Mouse (Mus musculus): ENCODE results near the gene Sgcd.
A peak's percentile ranks its signal among the peaks of the same experiment; 100 is the strongest.

The Sgcd gene

DNA sequence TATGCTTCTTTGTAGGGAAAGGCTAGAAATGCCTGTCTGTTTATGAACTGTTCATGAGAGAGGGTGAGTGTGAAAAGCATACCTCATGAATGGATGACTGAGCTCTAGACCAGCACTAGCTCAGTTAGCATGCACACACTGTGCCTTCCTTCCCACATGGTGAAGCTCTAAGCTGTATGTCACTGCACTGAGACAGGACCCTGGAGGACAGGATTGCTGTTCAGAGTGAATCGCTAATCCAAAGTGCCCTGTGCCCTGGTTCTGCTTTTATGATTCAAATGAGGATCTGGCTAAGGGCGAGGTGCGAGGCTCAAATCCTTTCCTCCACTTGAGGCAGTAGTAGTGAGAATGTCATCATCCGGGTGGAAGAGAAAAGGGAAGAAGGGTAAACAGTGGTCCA lies 712.2 kb downstream of the Sgcd start:
- DNase-seq (ENCODE audit: low spot score): no peak

DNA sequence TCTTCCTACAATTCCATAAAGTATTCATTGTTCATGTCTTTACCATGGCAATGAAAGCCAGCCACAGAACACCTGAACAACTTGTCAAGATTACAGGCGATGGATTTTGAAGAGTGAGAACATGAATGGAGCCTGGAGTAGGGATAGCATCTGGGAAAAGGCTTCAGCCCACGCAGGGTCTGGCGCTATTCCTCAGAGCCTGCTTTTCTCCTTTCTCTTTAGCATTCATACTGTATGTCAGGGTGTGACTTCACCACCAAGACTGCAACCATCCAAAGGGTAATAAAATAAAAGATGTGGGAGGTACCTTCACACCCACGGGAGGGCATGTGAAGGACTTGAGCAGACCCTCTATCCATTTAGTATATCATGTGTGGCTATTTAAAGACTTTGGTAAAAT lies 720.2 kb downstream of the Sgcd start:
- peak; percentile 26 for DNase-seq (ENCODE audit: low spot score)

DNA sequence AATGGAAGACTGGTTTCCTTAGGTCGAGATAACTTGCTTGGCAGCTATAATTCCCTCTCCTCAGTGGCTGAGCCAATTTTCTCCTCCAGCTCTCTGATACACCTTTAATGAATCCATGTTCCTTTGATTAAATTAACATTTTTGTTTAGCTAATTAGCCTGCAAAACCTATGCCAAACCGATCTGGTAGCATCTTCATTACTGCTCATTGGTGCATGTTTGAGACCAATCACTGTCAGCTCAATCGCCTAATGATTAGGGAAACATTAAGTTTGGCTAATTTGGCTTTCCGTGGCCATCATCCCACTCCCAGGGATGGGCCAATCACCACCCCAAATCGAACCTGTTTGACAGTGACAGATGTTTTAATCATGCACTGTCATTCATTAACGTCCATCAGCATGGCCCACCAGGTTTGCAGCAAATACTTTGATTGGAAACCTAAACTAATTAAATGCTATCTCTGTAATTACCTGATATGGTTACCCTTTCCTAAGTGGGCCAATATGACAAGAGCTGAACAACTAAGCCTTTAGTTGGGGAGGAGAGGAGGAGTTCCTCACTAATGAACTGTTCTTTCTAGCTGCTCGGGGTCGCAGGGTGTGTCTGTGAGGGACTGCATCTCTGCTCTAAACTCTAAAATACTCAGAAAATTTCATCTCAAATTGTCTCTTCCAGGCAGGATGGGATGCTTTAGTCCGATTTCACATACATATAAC lies 724.3 kb downstream of the Sgcd start:
- no peak for DNase-seq (ENCODE audit: low spot score)

DNA sequence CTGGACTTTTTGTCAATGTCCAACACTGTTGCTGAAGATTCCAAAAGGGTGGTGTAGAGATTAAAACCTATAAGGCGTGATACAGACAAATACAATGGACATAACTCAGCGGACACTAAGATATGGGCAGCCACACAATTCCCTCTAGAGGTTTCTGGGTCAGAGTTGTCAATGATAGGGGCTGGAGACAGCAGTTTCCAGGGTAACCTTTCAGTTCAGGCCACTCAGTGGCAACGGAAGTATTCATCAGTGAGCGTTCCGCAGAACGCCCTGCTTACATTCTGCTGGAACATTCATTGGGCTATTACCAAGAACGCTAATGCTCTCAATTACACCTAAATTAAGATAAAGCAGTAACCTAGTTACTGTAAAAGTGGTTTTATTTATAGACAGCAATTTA lies 738.5 kb downstream of the Sgcd start:
- DNase-seq (ENCODE audit: low spot score): no peak

DNA sequence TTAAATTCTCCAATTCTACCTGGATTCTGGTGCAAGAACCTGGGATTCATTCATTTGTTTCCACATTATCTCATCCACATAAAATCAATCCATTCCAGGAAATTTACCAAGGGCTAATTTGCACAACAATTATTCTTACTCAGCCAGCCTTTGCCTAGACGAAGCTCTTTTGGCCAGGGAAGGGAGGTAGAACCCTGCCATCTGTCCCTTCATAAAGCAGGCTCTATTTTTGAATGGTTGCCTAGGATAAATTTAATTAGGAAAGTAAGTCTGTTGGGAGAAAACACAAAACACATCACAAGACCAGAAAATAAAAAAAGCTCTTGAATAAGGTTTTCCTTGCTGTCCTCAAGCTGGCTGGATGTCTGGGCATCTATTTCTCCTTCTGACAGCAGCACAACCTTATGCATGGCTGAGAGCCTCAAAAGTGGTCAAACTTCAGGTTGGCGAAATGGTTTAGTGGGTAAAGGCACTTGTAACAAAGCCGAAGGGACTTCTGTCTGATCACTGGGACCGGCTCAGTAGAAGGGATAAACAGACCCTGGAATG lies 740.4 kb downstream of the Sgcd start:
- peak; percentile 15 for DNase-seq (ENCODE audit: low spot score)

DNA sequence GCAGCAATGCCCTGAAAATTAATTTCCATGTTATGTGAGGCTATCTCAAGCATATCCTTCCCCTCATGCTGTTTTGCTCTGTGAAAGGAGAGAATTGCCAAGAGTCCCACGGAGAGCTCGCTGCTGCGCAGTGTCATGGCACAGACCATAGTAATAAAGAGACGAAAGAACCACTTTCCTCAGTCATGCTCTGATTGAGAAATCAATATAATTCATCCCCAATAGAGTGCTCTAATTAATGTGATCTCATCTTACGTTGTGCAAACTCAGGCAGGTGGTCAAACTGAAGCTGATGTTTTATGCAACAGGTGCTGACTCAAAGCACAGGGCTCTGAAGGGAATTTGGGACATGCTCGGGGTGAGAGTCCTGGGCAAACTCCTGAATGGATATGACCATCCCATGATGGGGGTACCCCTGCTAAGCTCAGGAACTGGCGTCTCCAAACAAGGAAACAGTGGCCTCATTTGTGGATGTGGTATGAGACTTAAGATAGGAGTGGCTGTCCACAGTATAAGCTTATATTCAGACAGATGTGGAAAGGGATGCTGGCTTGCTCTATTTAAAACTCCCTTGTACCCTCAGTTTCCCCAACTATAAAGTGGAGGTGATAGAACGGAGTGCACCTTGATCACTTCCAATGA lies 740.9 kb downstream of the Sgcd start:
- DNase-seq (ENCODE audit: low spot score): no peak

DNA sequence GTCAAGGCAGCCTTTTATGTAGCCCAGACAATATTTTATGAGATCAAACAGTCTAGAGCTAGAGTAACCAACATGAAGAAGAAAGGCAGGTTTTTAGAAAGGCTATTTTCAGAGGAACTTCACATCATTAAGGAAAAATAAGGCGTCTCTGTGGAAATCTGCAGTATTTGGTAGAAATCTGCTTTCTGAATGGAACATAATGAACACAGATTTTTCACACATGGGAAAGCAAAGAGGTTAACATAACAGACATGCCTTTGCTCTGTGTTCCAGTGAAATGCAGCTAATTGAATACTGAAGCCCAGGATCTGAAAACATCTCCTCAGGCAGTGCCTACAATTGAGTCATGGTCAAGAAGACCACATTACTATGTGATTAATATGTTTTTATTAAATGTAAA lies 746.4 kb downstream of the Sgcd start:
- no peak for DNase-seq (ENCODE audit: low spot score)

DNA sequence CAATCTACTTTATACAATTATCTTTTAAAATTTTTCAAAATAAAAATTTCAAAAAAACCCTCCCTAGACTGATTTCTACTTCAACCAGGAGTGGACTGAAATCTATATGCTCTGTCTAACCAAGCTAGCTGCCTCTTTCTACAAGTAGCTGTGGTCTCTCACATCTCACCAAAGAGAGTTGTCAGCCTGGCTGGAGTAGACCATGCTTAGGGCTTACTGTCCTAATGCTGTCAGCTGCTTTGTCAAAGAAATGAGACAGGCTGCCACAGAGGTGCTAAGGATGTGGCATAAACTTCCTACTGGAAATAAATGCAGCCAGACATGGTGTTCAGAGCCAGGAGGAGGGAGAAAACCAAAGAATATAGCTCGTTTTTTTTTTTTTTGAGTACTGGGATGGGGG lies 760.5 kb downstream of the Sgcd start:
- DNase-seq (ENCODE audit: low spot score): no peak

DNA sequence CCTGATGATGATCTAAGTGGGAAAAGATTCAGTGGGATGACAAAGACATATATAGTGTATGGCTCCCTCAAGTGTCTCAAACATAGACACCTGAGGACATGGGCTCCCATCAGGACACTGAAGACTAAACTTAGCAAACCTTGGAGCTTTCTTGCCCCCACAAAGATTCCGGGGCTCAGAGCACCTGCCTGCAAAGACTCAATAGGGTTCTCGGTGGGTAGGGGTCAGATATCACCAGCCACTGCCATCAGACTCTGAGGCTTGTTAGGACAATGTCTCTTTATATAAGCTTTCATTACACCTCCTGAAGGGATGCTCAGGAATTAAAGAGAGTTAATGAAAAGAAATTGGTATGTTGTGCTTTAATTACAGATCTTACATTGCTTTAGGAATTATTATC lies 764.6 kb downstream of the Sgcd start:
- DNase-seq (ENCODE audit: low spot score): no peak

DNA sequence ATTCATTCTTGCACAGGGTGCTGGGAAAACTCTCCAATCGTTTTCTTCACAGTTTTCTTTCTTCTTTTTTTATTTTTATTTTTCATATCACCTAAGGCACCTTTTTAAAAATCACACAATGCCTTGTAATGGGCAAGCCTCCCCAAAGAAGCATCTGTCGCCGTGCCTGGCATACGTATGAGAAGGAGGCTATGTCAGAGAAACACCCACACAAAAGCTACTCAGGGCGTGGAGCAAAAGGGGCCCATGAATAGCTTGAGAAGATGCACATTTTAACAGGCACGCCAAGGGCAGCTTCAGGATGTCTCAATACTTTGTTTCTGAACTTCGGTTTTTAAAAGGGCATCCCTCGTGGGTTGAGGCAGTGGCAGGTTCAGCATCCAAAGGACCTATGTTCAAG lies 777.2 kb downstream of the Sgcd start:
- no peak for DNase-seq (ENCODE audit: low spot score)

DNA sequence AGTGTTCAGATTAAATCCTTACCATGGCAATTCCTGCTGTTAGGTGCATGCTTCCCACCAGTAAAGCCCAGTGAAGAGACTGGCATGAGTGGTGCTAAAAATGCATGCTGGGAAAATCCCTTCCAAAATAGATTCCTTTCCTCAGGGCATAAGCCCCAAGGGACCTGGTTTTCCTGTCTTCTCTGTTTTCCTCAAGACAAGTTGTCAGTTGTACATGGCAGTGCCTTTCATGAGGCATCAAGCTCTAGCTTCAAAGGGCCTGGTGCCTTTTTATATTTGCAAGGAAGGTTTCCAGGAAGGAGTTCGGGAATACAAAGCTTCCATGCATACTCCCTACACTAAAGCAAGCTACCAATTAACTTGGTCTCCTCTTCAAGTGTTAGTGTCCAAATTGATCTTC lies 782.3 kb downstream of the Sgcd start:
- no peak for DNase-seq (ENCODE audit: low spot score)

DNA sequence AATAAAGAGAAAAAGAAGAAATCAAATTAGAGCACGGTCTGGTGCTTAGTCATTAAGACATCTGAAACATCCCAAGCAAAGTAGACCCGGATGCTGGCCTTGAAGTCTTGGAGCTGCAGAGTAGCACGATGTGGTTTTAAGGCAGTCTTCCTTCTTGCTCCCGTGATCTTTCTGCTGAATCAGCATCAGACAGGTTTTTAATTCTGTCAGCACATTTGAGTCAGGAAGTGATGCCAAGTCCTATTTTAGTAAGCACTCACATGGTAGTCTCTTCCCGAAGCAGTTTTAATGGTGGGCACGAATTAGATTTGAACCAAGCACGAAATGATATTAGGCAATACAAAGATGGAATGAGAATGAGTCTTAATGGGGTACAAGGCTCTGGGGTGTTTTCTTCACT lies 789.7 kb downstream of the Sgcd start:
- DNase-seq (ENCODE audit: low spot score): no peak

DNA sequence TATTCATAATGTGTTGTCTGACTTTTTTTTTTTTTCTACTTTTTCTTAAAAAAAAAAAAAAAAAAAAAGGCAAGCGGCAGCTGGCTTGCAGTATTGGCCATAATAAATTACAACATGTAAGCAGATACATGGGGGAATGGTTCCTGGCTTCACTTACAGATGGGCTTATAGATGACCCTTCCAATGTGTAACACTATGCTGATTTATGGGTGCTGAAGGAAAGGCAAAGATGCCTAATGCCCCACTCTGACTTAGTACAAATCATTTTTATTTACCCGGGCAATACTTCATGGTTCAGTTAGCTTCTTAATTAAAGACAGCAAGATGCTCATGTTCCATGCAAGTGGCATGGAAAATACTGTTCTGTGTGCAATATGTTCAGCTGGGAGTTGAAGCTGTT lies 800.2 kb downstream of the Sgcd start:
- no peak for DNase-seq (ENCODE audit: low spot score)

DNA sequence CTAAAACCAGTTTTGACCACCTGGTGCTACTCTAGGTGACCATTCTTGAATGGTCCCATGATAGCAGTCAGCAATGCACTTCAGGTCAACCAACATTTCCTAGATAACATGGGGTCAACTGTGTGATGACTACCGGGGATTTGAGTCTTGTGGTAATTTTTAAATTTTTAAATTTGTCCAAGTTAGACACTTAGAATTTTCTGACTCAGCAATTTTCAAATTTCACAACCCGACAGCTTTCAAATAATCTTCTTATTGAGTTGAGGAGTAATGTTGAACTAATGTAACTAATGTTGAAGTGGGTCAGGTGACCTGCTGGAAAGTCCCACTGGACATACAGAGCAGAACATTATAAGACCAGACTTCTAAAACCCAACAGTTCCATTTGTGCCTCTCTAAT lies 813.8 kb downstream of the Sgcd start:
- DNase-seq (ENCODE audit: low spot score): no peak

DNA sequence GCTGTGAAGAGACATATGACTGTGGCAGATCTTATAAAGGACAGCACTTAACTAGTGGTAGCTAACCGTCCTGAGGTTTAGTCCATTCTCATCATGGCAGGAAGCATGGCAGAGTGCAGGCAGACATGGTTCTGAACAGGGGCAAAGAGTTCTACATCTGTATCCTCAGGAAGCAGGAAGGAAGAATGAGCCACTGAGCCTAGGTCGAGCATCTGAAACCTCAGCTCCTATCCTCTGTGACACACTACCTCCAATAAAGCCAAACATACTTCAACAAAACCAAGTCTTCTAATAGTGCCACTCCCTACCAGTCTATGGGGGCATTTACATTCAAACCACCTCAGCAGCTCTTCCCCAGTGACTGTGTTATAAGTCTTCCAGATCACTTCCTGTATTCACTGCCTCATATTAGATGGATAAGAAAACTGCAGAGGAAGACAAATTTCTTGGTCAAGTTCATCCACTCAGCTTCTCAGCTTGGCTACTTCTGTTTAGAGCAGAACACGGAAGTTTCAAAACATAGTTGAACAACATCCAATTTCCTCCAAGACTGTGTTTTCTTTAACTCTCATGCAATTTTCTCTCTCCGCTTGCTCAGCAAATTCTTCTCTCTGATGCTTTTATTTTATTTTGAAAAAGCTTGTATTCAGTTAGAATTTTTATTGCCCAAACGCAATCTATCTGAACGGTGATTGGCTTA lies 817.7 kb downstream of the Sgcd start:
- DNase-seq (ENCODE audit: low spot score): no peak

DNA sequence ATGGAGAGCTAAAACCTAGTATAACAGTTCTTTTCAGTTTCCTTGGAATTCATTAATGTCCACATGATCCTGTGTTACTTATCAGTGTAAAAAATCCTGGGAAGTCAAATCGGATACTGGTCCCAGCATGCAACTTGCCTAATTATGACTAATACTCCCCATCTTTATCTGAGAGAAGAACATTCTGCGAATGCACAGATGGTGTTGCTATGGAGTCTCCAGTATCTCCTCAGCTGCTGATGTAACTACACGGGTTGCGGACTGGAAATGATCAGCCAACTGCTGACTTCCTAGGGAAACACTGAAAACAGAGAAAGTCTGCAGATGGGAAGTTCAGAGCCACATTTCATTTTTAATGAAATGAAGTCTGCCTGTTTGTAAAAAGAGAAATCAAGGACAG lies 821.4 kb downstream of the Sgcd start:
- DNase-seq (ENCODE audit: low spot score): peak; percentile 52

DNA sequence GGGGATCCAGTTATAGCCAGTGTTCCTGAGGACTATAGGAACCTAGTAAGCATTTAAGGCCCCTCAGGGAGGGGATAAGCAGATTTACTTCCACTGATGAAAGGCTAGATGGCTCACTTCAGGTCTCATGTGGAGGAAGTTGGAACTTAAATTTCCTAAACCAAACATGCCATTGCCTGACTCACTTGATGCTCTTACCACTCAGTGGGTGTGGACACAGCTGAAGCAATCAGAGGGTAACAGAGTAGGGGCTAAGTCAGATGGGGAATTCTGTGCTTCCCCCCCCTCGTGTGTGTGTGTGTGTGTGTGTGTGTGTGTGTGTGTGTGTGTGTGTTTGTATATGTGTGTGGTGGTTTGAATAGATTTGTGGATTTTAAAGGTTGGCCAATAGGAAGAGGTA lies 830.7 kb downstream of the Sgcd start:
- DNase-seq (ENCODE audit: low spot score): no peak

DNA sequence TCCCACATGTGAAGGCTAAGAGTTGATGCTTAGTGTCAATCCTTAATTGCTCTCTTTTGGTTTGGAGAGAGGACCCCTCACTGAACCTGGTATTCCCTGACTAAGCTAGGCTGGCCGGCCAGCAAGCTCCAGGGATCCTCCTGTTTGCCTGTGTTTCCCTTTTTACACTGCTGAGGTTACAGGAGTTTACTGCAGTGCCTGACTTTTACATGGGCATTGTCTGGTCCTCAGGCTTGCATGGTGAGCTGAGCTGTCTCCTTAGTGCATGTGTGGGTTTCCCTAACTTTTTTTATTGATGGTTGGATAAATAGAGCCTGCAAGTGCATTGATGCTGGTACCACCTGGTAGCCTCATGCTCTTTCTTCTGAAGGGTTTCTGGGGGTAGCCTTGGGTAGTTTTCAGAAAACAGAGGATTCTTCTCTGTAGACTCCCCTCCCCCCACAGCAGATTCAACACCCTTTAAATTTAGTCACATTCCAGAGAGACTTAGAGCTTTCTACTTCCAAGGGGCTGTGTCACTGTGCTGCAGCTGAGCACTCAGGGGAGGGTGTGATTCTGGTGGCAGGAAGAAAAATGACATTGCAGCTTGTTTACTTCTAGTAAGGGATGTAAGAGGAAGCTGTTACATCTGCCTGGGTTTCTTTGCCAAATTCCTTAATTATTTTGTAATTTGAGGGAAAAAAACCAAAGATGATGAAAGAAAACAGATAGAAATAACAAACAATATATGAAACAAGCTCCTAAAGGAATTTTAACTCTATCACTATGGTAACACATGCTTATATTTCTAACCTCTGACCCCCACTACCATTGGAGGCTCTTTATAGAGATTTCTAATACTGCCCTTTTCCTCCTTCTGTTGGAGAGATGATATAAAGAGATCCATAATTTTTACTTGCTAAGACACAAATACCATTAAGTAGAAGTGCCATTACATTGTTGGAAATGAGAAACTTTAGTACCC lies 831.8 kb downstream of the Sgcd start:
- no peak for DNase-seq (ENCODE audit: low spot score)

DNA sequence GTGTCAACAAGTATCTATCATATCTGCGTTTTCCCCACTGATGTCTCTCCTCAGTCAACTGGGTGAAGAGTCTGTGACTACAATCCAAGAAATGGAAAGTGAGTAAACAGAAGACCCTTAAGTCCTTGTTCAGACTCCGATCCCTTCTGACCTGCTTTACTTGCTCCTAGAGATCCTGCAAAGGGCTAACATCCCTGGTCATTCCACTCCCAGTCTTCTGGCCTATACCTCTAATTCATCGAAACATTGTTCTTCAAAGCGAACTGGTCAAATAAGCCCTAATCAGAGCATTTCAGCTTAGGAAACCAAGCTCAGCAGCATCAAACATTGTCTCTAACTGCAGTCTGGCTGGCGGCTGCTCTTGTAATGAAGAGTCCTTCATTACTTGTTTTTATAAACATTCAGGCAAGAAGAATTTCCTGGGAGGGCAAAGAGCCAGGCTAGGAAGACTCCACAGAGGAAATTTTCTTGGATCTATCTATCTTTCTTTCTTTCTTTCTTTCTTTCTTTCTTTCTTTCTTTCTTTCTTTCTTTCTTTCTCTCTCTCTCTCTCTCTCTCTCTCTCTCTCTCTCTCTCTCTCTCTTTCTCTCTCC lies 833.8 kb downstream of the Sgcd start:
- DNase-seq (ENCODE audit: low spot score): no peak

DNA sequence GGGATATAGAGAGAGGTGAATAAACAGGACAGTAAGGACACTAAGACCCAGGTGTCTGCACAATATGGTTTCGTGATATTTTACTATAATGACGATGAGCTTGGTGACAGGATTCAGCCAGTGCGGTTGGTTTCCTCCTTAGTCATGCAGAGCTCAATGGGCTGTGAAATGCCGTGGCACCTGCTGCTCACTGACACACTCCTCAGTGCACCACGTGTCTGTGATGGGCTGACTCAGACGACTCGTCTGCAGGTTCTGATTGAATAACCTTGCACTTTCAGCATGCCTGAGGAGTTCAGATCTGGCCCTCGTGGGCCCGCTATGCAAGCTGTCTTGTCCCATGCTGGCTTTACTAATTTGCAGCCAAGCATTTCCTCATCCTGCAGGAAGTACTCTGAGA lies 839.2 kb downstream of the Sgcd start:
- DNase-seq (ENCODE audit: low spot score): no peak

DNA sequence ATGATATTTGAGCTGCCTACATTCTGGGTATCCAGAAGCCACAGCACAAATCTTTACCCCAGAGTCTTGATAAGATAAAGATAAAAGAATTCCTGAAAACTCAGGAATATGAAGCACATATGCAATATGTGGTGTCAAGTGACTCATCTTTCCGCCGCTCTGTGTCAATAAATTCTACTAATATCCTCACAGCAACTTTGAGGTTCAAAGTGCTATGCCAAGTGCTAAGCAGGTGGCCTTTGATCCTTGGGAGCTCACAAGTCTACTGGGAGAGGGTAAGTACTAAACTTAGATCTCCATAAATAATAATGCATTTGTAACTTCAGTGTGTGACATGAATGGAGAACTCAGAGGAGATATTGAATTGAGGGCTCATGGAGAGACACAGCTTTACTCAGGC lies 848.9 kb downstream of the Sgcd start:
- DNase-seq (ENCODE audit: low spot score): no peak

DNA sequence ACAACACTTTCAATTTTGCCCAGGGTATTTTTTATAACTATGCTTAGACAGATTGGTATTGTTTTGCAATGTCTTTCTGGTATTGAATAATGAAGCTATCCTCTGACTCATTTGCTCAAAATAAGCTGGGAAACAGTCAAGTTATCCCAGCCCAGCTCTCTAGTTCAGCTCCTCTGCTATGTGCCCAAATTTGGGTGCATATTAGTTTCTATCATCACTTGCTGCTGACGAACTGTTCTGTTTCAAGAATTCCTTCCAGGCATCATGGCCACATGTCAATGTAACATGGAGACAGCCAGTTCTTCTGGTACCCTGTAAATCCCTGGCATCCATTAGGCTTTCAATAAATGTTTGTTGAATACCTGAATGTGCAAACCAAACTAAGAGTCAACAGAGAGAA lies 849.5 kb downstream of the Sgcd start:
- DNase-seq (ENCODE audit: low spot score): peak; percentile 21

All from layer of hippocampus, adult 9-10 months (tissue).